Mouse (Mus musculus) heart, postnatal 0 days (tissue): ENCODE measurements around the gene Sectm1b. TPM values are rescaled to one million over a fixed set of nuclear protein-coding genes. Genes with fewer than 3 reads are reported as not detected.

Experiments
- ATAC-seq: fragments of 200-750 bp; cut with Nextera tagmentation; 2 replicates; pipeline ENCODE4 v1.8.0; 2017; ENCODE audit warnings: low read depth, moderate number of reproducible peaks, moderate library complexity; ENCODE audit not compliant: insufficient read depth
- DNase-seq: peaks from one replicate; pipeline ENCODE4 v3.0.0-alpha.2; 2016; ENCODE audit warnings: low spot score
- H3K27ac ChIP-seq: fragments of 300-500 bp; sonication (generic); 2 replicates; pipeline ENCODE4 v1.5.1; 2014; ENCODE audit warnings: low read depth, mild to moderate bottlenecking
- H3K27me3 ChIP-seq: fragments of 300-500 bp; sonication (generic); 2 replicates; pipeline ENCODE4 v1.6.1; 2014; ENCODE audit warnings: low read length, mixed read lengths; ENCODE audit not compliant: control insufficient read depth, insufficient read depth
- H3K36me3 ChIP-seq: fragments of 300-500 bp; sonication (generic); replicated peaks from 2 replicates; pipeline ENCODE4 v1.6.1; 2014; ENCODE audit warnings: low read length, mixed read lengths; ENCODE audit not compliant: control insufficient read depth, insufficient read depth
- H3K4me1 ChIP-seq: fragments of 300-500 bp; sonication (generic); 2 replicates; pipeline ENCODE4 v1.6.1; 2014; ENCODE audit warnings: antibody characterized with exemption; ENCODE audit not compliant: control insufficient read depth, insufficient read depth
- H3K4me2 ChIP-seq: fragments of 300-500 bp; sonication (generic); 2 replicates; pipeline ENCODE4 v1.6.1; 2014; ENCODE audit warnings: low read depth, mild to moderate bottlenecking, low read length, moderate library complexity
- H3K4me3 ChIP-seq: fragments of 300-500 bp; sonication (generic); 2 replicates; pipeline ENCODE4 v1.5.1; 2014; ENCODE audit warnings: low read depth, low read length
- H3K9ac ChIP-seq: fragments of 300-500 bp; sonication (generic); replicated peaks from 2 replicates; pipeline ENCODE4 v1.6.1; 2014; ENCODE audit warnings: low read depth, low read length, mixed read lengths
- H3K9me3 ChIP-seq: fragments of 300-500 bp; sonication (generic); replicated peaks from 2 replicates; pipeline ENCODE4 v1.6.1; 2016; ENCODE audit warnings: low read length; ENCODE audit not compliant: control insufficient read depth
- CTCF ChIP-seq: IDR thresholded peaks from 2 replicates; pipeline ENCODE4 v1.5.1; 2016; ENCODE audit warnings: antibody characterized with exemption, control low read depth, low read depth
- EP300 ChIP-seq: IDR thresholded peaks from 2 replicates; pipeline ENCODE4 v1.6.1; 2016; ENCODE audit warnings: antibody characterized with exemption, low read depth
- WGBS: fragments of 180-500 bp; shearing (Covaris S2); extraction: QIAGEN DNeasy Blood & Tissue Kit; methylation state at CpG from one replicate; pipeline ENCODE4 v1.1.7; 2014; 5-methylcytosine and 5-hydroxymethylcytosine counted together
- polyA plus RNA-seq: library from polyadenylated mRNA; unstranded; fragments of >200 nt; fragmentation: Nextera tagmentation; extraction: Ambion mirVana; gene quantifications from 2 replicates; pipeline ENCODE4 v1.2.1, GENCODE M21; 2015
- total RNA-seq: library from RNA; depleted of rRNA; stranded (reverse); fragments of >200 nt; gene quantifications from 2 replicates; pipeline ENCODE4 v1.2.3, GENCODE M21; 2014; ENCODE audit warnings: low replicate concordance

Gene Sectm1b
- total and polyA plus RNA-seq, 2 experiments from 2014 or later: 0.10 TPM; not detected in 1

- no peak for ATAC-seq
- H3K9ac ChIP-seq: no peak overlapping the region
- DNase-seq: no peak
- H3K4me1 ChIP-seq: no peaks in the 10 kb centered on the region
- H3K36me3 ChIP-seq: no peaks in the 10 kb centered on the region
- H3K4me2 ChIP-seq: no peak overlapping the region
- H3K9me3 ChIP-seq: no peaks in the 10 kb centered on the region
- H3K27me3 ChIP-seq: no peaks in the 10 kb centered on the region
- WGBS: 88% methylated on average over 2 of the region's 2 CpGs
- no peak for TF ChIP-seq EP300
- no peak for TF ChIP-seq CTCF
- H3K27ac ChIP-seq: no peak overlapping the region
- no peak overlapping the region for H3K4me3 ChIP-seq
These were observed 26.6 kb upstream of the Sectm1b start for GRCm38 (mm10) chr11:121089756-121090546.

- 32% methylated on average over 6 of the region's 6 CpGs for WGBS
- Histone ChIP-seq H3K4me3 (no peak overlapping the region), H3K36me3 (no peaks in the 10 kb centered on the region), H3K4me2 (no peak overlapping the region), H3K27me3 (no peaks in the 10 kb centered on the region), H3K4me1 (no peaks in the 10 kb centered on the region), H3K9ac (no peak overlapping the region), H3K9me3 (no peaks in the 10 kb centered on the region), H3K27ac (no peak overlapping the region)
- TF ChIP-seq EP300: no peak
- no peak for TF ChIP-seq CTCF
- DNase-seq: no peak
- no peak for ATAC-seq
These were observed 25.6 kb upstream of the Sectm1b start for GRCm38 (mm10) chr11:121088997-121089396.

GRCm38 (mm10) chr11:121086296-121086695 is 22.9 kb upstream of the Sectm1b start:
- Histone ChIP-seq H3K27me3 (no peaks in the 10 kb centered on the region), H3K4me3 (no peak overlapping the region), H3K36me3 (no peaks in the 10 kb centered on the region), H3K4me2 (no peak overlapping the region), H3K9ac (no peak overlapping the region), H3K9me3 (no peaks in the 10 kb centered on the region), H3K4me1 (no peaks in the 10 kb centered on the region), H3K27ac (no peak overlapping the region)
- ATAC-seq (no peak), DNase-seq (no peak)
- WGBS: 29% methylated on average over 4 of the region's 4 CpGs
- no peak for TF ChIP-seq CTCF
- TF ChIP-seq EP300: no peak

GRCm38 (mm10) chr11:121085181-121085580 is 21.8 kb upstream of the Sectm1b start:
- no peak overlapping the region for H3K4me3 ChIP-seq
- H3K4me1 ChIP-seq: no peaks in the 10 kb centered on the region
- no peak overlapping the region for H3K27ac ChIP-seq
- no peaks in the 10 kb centered on the region for H3K9me3 ChIP-seq
- H3K27me3 ChIP-seq: no peaks in the 10 kb centered on the region
- no peak overlapping the region for H3K4me2 ChIP-seq
- DNase-seq: no peak
- ATAC-seq: no peak
- no peak overlapping the region for H3K9ac ChIP-seq
- WGBS: 64% methylated on average over 5 of the region's 5 CpGs
- TF ChIP-seq CTCF (no peak), EP300 (no peak)
- no peaks in the 10 kb centered on the region for H3K36me3 ChIP-seq

GRCm38 (mm10) chr11:121082857-121083500 is 19.6 kb upstream of the Sectm1b start:
- ATAC-seq: no peak
- no peak for DNase-seq
- Histone ChIP-seq H3K4me3 (no peak overlapping the region), H3K4me1 (no peaks in the 10 kb centered on the region), H3K9me3 (no peaks in the 10 kb centered on the region), H3K9ac (no peak overlapping the region), H3K36me3 (no peaks in the 10 kb centered on the region), H3K4me2 (no peak overlapping the region), H3K27ac (no peak overlapping the region), H3K27me3 (no peaks in the 10 kb centered on the region)
- 60% methylated on average over 6 of the region's 6 CpGs for WGBS
- TF ChIP-seq CTCF (no peak), EP300 (no peak)
